ENCODE assay signal across 9 mouse cellular contexts in the genomic region with DNA sequence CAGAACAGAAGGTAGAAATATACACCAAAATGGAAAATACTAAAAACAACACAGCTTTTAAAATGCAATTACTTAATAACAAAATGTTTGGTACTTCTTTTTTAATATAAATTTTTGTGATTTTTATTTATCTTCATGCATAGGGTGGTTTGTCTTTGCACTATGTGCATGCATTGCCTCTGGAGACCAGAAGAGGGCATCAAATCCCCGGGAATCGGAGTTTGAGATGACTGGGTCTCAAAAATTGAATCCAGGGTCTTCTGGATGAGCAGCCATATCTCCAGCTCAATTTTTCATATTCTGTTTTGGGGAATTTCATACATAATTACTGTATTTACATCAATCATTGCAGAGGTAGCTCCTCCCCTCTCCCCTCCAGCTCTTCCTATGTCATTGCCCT.
DNase-seq lines count a peak whose midpoint lies in the region; ATAC-seq and TF ChIP-seq lines count a peak whose summit lies in the region.
"Had no signal": no experiment of that assay in that cellular context is flagged by ENCODE, and none has a peak within 500 bp of the region (broad histone marks: within the 10 kb centered on the region; RNA-seq: fewer than 3 reads in every experiment).

No protein-coding gene starts in this region.

- intact Hi-C loops in left cerebral cortex, adult 2 months (cut with DNase I), result no loop called here
- intact Hi-C loops in left cerebral cortex, postnatal 10 days (cut with DNase I), result loop anchor here (10.0 kb wide), 1 partner anchor 208 kb away; a partner anchor contains a TSS

- no peak for ATAC-seq in forebrain, embryonic 13.5 days
- ATAC-seq in common myeloid progenitor, adult 5-6 weeks (replicated peaks; ENCODE audit: low read depth, poor library complexity, severe bottlenecking), result 0 out of 2 replicates have a peak, but pooled peaks have one; percentile 27

- no peak overlapping the region for H3K9ac ChIP-seq in forebrain, embryonic 13.5 days

- no peak overlapping the region for H3K27ac ChIP-seq in forebrain, embryonic 10.5 days
- H3K27ac ChIP-seq in forebrain, embryonic 13.5 days, result no peak overlapping the region
- H3K27ac ChIP-seq in left cerebral cortex, adult 2 months, result no peak overlapping the region

- no peaks in the 10 kb centered on the region for H3K27me3 ChIP-seq in forebrain, embryonic 10.5 days (ENCODE audit: poor library complexity, severe bottlenecking)
- H3K27me3 ChIP-seq in forebrain, embryonic 13.5 days, result no peaks in the 10 kb centered on the region

- peak; percentile 69 for TF ChIP-seq CTCF in left cerebral cortex, adult 2 months (IDR thresholded peaks at IDR 0.05)

- no peak overlapping the region for H3K4me3 ChIP-seq in forebrain, embryonic 10.5 days
- H3K4me3 ChIP-seq in forebrain, embryonic 13.5 days, result no peak overlapping the region
- H3K4me3 ChIP-seq in left cerebral cortex, adult 2 months, result no peak overlapping the region

- no peaks in the 10 kb centered on the region for H3K4me1 ChIP-seq in forebrain, embryonic 10.5 days
- H3K4me1 ChIP-seq in forebrain, embryonic 13.5 days, result no peaks in the 10 kb centered on the region

- DNase-seq in forebrain, embryonic 10.5 days (ENCODE audit: extremely low spot score, low spot score), result peak; percentile 33
- no peak for DNase-seq in left cerebral cortex, adult 2 months (ENCODE audit: extremely low spot score in 1 of 2, low spot score in 2 of 2)
- DNase-seq in left cerebral cortex, postnatal 10 days (ENCODE audit: extremely low spot score in 1 of 2, low spot score in 2 of 2), result no peak
- peak; percentile 30 for DNase-seq in A20 (ENCODE audit: low read depth, low spot score)
- DNase-seq in frontal cortex, postnatal 36 days (ENCODE audit: low spot score in 2 of 2), result no peak
- DNase-seq in adrenal gland, postnatal 10 days, result no peak
- DNase-seq: cerebellum, adult 11-12 months had no signal

- H3K36me3 ChIP-seq in forebrain, embryonic 10.5 days (replicated peaks), result peaks cover 2% of the 10 kb centered on the region; the same call in 1 of the 2 replicates
- H3K36me3 ChIP-seq in forebrain, embryonic 13.5 days (ENCODE audit: poor library complexity, severe bottlenecking), result 0 out of 2 replicates have a peak, but pooled peaks cover 8% of the 10 kb centered on the region

- no peak overlapping the region for H3K4me2 ChIP-seq in forebrain, embryonic 13.5 days

- H3K9me3 ChIP-seq in forebrain, embryonic 10.5 days, result no peaks in the 10 kb centered on the region
- H3K9me3 ChIP-seq in forebrain, embryonic 13.5 days (replicated peaks), result no peaks in the 10 kb centered on the region

- WGBS in forebrain, embryonic 10.5 days, result 43% methylated on average over 2 of the region's 2 CpGs
- WGBS in forebrain, embryonic 13.5 days, result 46% methylated on average over 2 of the region's 2 CpGs

Comparison
In these comparisons a context has a peak if more than half of its experiments do, and no peak if none do; other contexts are left out.
1. DNase-seq: peak in forebrain, embryonic 10.5 days (single experiment) and A20 (single experiment); none in left cerebral cortex, adult 2 months (0 of 2), left cerebral cortex, postnatal 10 days (0 of 2), frontal cortex, postnatal 36 days (0 of 2) and adrenal gland, postnatal 10 days (single experiment).